Mouse (Mus musculus) neural tube, embryonic 11.5 days (tissue): ENCODE data around the gene Rnf128. TPM values are rescaled to one million over a fixed set of nuclear protein-coding genes. Genes with fewer than 3 reads are reported as not detected.

Experiments used
- ATAC-seq: fragments of 200-750 bp; cut with Nextera tagmentation; 2 replicates; pipeline ENCODE4 v1.8.0; 2017; ENCODE audit warnings: moderate number of reproducible peaks, mild to moderate bottlenecking, moderate TSS enrichment, moderate library complexity; ENCODE audit not compliant: insufficient read depth, low FRiP score, low TSS enrichment
- DNase-seq: peaks from one replicate; pipeline ENCODE4 v3.0.0-alpha.2; 2015; ENCODE audit warnings: low spot score
- H3K27ac ChIP-seq: fragments of 300-500 bp; sonication (generic); 2 replicates; pipeline ENCODE4 v1.5.1; 2014; ENCODE audit warnings: low read depth, mild to moderate bottlenecking, low read length
- H3K27me3 ChIP-seq: fragments of 300-500 bp; sonication (generic); 2 replicates; pipeline ENCODE4 v1.6.1; 2014; ENCODE audit warnings: mild to moderate bottlenecking, low read length, mixed read lengths; ENCODE audit not compliant: control insufficient read depth, insufficient read depth
- H3K36me3 ChIP-seq: fragments of 300-500 bp; sonication (generic); 2 replicates; pipeline ENCODE4 v1.6.1; 2014; ENCODE audit warnings: mild to moderate bottlenecking, low read length, moderate library complexity, mixed read lengths; ENCODE audit not compliant: control insufficient read depth, insufficient read depth
- H3K4me1 ChIP-seq: fragments of 300-500 bp; sonication (generic); 2 replicates; pipeline ENCODE4 v1.6.1; 2014; ENCODE audit warnings: low read length, mixed read lengths; ENCODE audit not compliant: control insufficient read depth, insufficient read depth
- H3K4me2 ChIP-seq: fragments of 300-500 bp; sonication (generic); 2 replicates; pipeline ENCODE4 v1.6.1; 2014; ENCODE audit warnings: low read depth, mild to moderate bottlenecking, moderate library complexity
- H3K4me3 ChIP-seq: fragments of 300-500 bp; sonication (generic); 2 replicates; pipeline ENCODE4 v1.5.1; 2014; ENCODE audit warnings: low read depth, low read length
- H3K9ac ChIP-seq: fragments of 300-500 bp; sonication (generic); 2 replicates; pipeline ENCODE4 v1.6.1; 2014; ENCODE audit warnings: mild to moderate bottlenecking, low read length
- H3K9me3 ChIP-seq: fragments of 300-500 bp; sonication (generic); 2 replicates; pipeline ENCODE4 v1.6.1; 2016; ENCODE audit warnings: low read length; ENCODE audit not compliant: control insufficient read depth
- WGBS: fragments of 180-500 bp; shearing (Covaris S2); extraction: QIAGEN DNeasy Blood & Tissue Kit; methylation state at CpG from one replicate; pipeline ENCODE4 v1.1.7; 2014; 5-methylcytosine and 5-hydroxymethylcytosine counted together
- polyA plus RNA-seq: library from polyadenylated mRNA; unstranded; fragments of >200 nt; fragmentation: Nextera tagmentation; extraction: Ambion mirVana; gene quantifications from 2 replicates; pipeline ENCODE4 v1.2.1, GENCODE M21; 2014

Rnf128 gene
- polyA plus RNA-seq, 1 experiment from 2014 or later: 1.9 TPM

DNA sequence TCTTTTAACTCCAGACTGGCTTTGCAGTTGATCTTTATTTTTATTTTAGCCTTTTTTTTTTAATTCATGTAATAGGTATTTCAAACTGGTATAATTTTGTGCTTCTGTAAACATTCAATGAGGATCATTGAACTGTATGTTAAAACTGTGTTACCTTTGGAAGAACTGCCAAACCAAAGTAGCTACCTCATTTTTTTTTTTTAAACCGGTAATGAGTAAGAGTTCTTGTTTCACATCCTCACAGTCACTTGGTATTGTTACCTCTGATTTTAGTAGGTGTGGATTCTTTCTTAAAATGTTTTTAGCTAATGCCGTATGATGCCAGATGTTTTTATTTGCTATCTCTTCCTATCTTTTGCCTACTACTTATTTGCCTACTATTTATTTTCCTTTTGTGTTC is 159.2 kb downstream of the Rnf128 start:
- Histone ChIP-seq H3K36me3 (no peaks in the 10 kb centered on the region), H3K9me3 (no peaks in the 10 kb centered on the region), H3K27ac (no peak overlapping the region), H3K27me3 (no peaks in the 10 kb centered on the region), H3K4me3 (no peak overlapping the region), H3K4me1 (no peaks in the 10 kb centered on the region), H3K9ac (no peak overlapping the region), H3K4me2 (no peak overlapping the region)
- ATAC-seq (no peak), DNase-seq (no peak)
- 88% methylated on average over 2 of the region's 2 CpGs for WGBS

Other genes with a start within 250 kb of the Rnf128 start
- 0.20 and 0.52 TPM in 2 replicates for gene Trap1a, start 229.6 kb upstream of the Rnf128 start, polyA plus RNA-seq
- 3.3 and 3.5 TPM in 2 replicates for gene D330045A20Rik, start 82.9 kb upstream of the Rnf128 start, polyA plus RNA-seq
- gene Tbc1d8b, start 121.7 kb downstream of the Rnf128 start, polyA plus RNA-seq: 0.69 and 0.74 TPM in 2 replicates
- not detected in 2 replicates for gene Gm15013, start 151.2 kb downstream of the Rnf128 start, polyA plus RNA-seq
- not detected in 2 replicates for gene Ripply1, start 219.0 kb downstream of the Rnf128 start, polyA plus RNA-seq
- gene Cldn2, start 237.5 kb downstream of the Rnf128 start, polyA plus RNA-seq: 0.30 and 0.32 TPM in 2 replicates